Comparison of ENCODE assay signal across 9 mouse cellular contexts in the genomic region with DNA sequence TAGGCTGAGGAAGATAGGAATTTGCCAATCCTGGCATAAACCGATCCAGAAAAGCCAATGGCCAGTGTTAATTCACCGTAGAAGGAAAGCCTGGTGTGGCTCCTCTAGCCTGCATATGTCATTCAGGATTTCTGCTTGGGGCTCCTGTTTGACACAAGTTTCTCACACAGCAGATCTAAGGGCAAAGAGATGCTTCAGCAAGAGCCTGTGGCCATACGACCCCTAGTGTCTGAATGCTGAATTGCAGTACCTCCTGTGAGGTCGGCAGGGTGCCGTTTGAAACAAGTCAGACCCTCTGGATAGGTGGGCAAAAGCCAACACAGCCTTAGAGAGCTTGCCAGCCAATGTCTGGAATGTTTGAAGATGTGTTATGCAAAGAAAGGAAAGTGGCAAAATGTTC. TPM values are rescaled to one million over a fixed set of nuclear protein-coding genes. Genes with fewer than 3 reads are reported as not detected.
DNase-seq lines count a peak whose midpoint lies in the region; ATAC-seq and TF ChIP-seq lines count a peak whose summit lies in the region.
"Had no signal": no experiment of that assay in that cellular context is flagged by ENCODE, and none has a peak within 500 bp of the region (broad histone marks: within the 10 kb centered on the region; RNA-seq: fewer than 3 reads in every experiment).

No protein-coding gene starts in this region.

- H3K9me3 ChIP-seq in limb, embryonic 14.5 days (ENCODE audit: control insufficient read depth, low read length), result no peaks in the 10 kb centered on the region
- H3K9me3 ChIP-seq: limb, embryonic 12.5 days had no signal

- no peaks in the 10 kb centered on the region for H3K27me3 ChIP-seq in limb, embryonic 14.5 days (ENCODE audit: control insufficient read depth, insufficient read depth, low read length)
- H3K27me3 ChIP-seq: limb, embryonic 12.5 days had no signal

- no peaks in the 10 kb centered on the region for H3K4me1 ChIP-seq in limb, embryonic 14.5 days (ENCODE audit: control insufficient read depth, insufficient read depth, low read length)
- 0 out of 2 replicates have a peak, but pooled peaks cover 3% of the 10 kb centered on the region for H3K4me1 ChIP-seq in olfactory bulb, adult 2 months (ENCODE audit: control insufficient read depth, insufficient read depth, low read length)
- H3K4me1 ChIP-seq: limb, embryonic 12.5 days had no signal

- no peak overlapping the region for H3K27ac ChIP-seq in limb, embryonic 14.5 days (replicated peaks; ENCODE audit: low read depth, low read length)
- no peak overlapping the region for H3K27ac ChIP-seq in olfactory bulb, adult 2 months (ENCODE audit: insufficient read depth, low read depth, low read length)
- H3K27ac ChIP-seq: limb, embryonic 12.5 days had no signal

- DNase-seq in A20 (ENCODE audit: low read depth, low spot score), result peak; percentile 71
- DNase-seq in Muller cell, postnatal 12 days (ENCODE audit: inconsistent ontology term), result peak; percentile 40
- DNase-seq in cerebellum, adult 8-10 months, result peak; percentile 77
- DNase-seq in limb, embryonic 14.5 days (ENCODE audit: low spot score), result peak; percentile 58
- DNase-seq in thymus, postnatal 0 days (ENCODE audit: low spot score), result peak; percentile 67

- peak; percentile 44; the same call in 1 of the 2 replicates for TF ChIP-seq CTCF in olfactory bulb, adult 2 months (IDR thresholded peaks at IDR 0.05; ENCODE audit: insufficient read depth, low read depth, low read length)

- H3K9ac ChIP-seq in limb, embryonic 14.5 days (ENCODE audit: low read depth, low read length, severe bottlenecking), result no peak overlapping the region
- H3K9ac ChIP-seq: limb, embryonic 12.5 days had no signal

- no peaks in the 10 kb centered on the region for H3K36me3 ChIP-seq in limb, embryonic 14.5 days (ENCODE audit: control insufficient read depth, insufficient read depth, low read length)
- H3K36me3 ChIP-seq: limb, embryonic 12.5 days had no signal

- peak; percentile 53 for ATAC-seq in frontal cortex, adult (ENCODE audit: low TSS enrichment)
- ATAC-seq in inflammation-experienced regulatory T-cells, adult 6 months, result peak; percentile 90
- no peak for ATAC-seq in limb, embryonic 14.5 days (ENCODE audit: low FRiP score, low read depth)

- no peak overlapping the region for H3K4me3 ChIP-seq in limb, embryonic 14.5 days (replicated peaks; ENCODE audit: low read length)
- no peak overlapping the region for H3K4me3 ChIP-seq in olfactory bulb, adult 2 months (ENCODE audit: insufficient read depth, low read depth, low read length)
- H3K4me3 ChIP-seq: limb, embryonic 12.5 days had no signal

- TF ChIP-seq POLR2A in limb, embryonic 14.5 days (IDR thresholded peaks at IDR 0.05; ENCODE audit: borderline replicate concordance, extremely low read depth, insufficient read depth, insufficient read length), result no peak
- TF ChIP-seq POLR2A in olfactory bulb, adult 2 months (IDR thresholded peaks at IDR 0.05; ENCODE audit: insufficient read depth, low read depth, low read length), result no peak

- WGBS in limb, embryonic 14.5 days, result 20% methylated on average over 5 of the region's 5 CpGs
- WGBS in olfactory bulb, adult 2 months, result 14% methylated on average over 5 of the region's 5 CpGs

- no peak overlapping the region for H3K4me2 ChIP-seq in limb, embryonic 14.5 days (replicated peaks; ENCODE audit: low read depth, low read length, severe bottlenecking)
- H3K4me2 ChIP-seq: limb, embryonic 12.5 days had no signal

RNA-seq across cellular contexts. Expression of a gene that starts 43.7 kb away (rescaled TPM):
- polyA plus RNA-seq in inflammation-experienced regulatory T-cells, adult 6 months (2017; shearing (Covaris generic)), result 100 to 1,000 TPM; 434 to 717 (median 501) TPM
- 287 and 329 TPM in 2 replicates for polyA plus RNA-seq in limb, embryonic 14.5 days (2012; rRNA removed)
- polyA plus RNA-seq in limb, embryonic 14.5 days (2014; fragmentation: Nextera tagmentation; extraction: Ambion mirVana), result 842 and 879 TPM in 2 replicates
- not detected in 2 replicates for polyA plus RNA-seq in olfactory bulb, adult 2 months (2012; ENCODE audit: insufficient read depth, insufficient read length, low replicate concordance, missing spikeins)
- polyA plus RNA-seq in thymus, postnatal 0 days (2015; fragmentation: Nextera tagmentation; extraction: Ambion mirVana), result 975 and 1,055 TPM in 2 replicates

RNA-seq across cellular contexts. Expression of a gene that starts 44.4 kb away (rescaled TPM):
- polyA plus RNA-seq in inflammation-experienced regulatory T-cells, adult 6 months (2017; shearing (Covaris generic)), result 10 to 100 TPM; 17.6 to 29.3 (median 20.9) TPM
- polyA plus RNA-seq in limb, embryonic 14.5 days (2012; rRNA removed), result 28.4 and 33.9 TPM in 2 replicates
- 34.4 and 38.4 TPM in 2 replicates for polyA plus RNA-seq in limb, embryonic 14.5 days (2014; fragmentation: Nextera tagmentation; extraction: Ambion mirVana)
- 390 TPM in 1 of 2 replicates, not detected in the other for polyA plus RNA-seq in olfactory bulb, adult 2 months (2012; ENCODE audit: insufficient read depth, insufficient read length, low replicate concordance, missing spikeins)
- polyA plus RNA-seq in thymus, postnatal 0 days (2015; fragmentation: Nextera tagmentation; extraction: Ambion mirVana), result 28.4 and 29.8 TPM in 2 replicates
